11 mouse cellular contexts compared by ENCODE assay signal in the genomic region with DNA sequence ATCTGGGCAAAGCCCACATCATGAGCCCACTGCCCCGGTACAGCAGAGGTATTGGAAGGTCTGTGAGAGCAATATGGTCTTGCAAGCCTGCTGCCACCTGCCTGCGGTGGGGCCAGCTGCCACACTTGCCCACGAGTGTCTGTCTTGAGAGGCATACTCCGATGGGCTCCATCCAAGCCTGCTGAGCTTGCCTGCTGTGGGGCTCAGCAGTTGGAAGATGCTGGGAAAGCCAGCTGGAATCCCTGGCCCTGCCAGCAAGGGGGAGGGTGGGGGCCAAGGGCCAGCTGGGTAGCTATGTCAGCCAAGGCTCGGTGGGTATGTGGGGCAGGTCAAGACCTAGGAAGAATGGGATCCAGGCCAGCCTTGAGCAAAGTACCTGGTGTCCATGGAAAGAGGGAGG. TPM values are rescaled to one million over a fixed set of nuclear protein-coding genes. Genes with fewer than 3 reads are reported as not detected.
DNase-seq lines count a peak whose midpoint lies in the region; ATAC-seq lines count a peak whose summit lies in the region.
"Had no signal": no experiment of that assay in that cellular context is flagged by ENCODE, and none has a peak within 500 bp of the region (broad histone marks: within the 10 kb centered on the region; RNA-seq: fewer than 3 reads in every experiment).

No protein-coding gene starts in this region.

- peak; percentile 13 for DNase-seq in forebrain, embryonic 14.5 days (ENCODE audit: low spot score)
- DNase-seq in right cerebral cortex, adult 18-20 months: peak; percentile 70
- DNase-seq in right cerebral cortex, postnatal 36 days (ENCODE audit: low spot score in 2 of 2): no peak
- peak; percentile 52 to 76 for DNase-seq in left cerebral cortex, postnatal 10 days (ENCODE audit: extremely low spot score in 1 of 2, low spot score in 2 of 2)
- no peak for DNase-seq in kidney, postnatal 10 days
- DNase-seq in adrenal gland, adult (ENCODE audit: inconsistent age in 2 of 2, low spot score in 1 of 2): no peak
- DNase-seq: kidney, postnatal 36 days; liver, embryonic 13.5 days; thymus, adult 18-20 months had no signal

- no peak overlapping the region for H3K9ac ChIP-seq in forebrain, embryonic 14.5 days (ENCODE audit: low read length)
- no peak overlapping the region for H3K9ac ChIP-seq in forebrain, embryonic 16.5 days (replicated peaks; ENCODE audit: low read depth, low read length)
- H3K9ac ChIP-seq: liver, embryonic 13.5 days had no signal

- H3K36me3 ChIP-seq in forebrain, embryonic 14.5 days (ENCODE audit: control insufficient read depth, insufficient read depth, low read length): no peaks in the 10 kb centered on the region
- no peaks in the 10 kb centered on the region for H3K36me3 ChIP-seq in forebrain, embryonic 16.5 days (ENCODE audit: control insufficient read depth, insufficient read depth)
- H3K36me3 ChIP-seq: liver, embryonic 13.5 days had no signal

- H3K27ac ChIP-seq in forebrain, embryonic 14.5 days (ENCODE audit: low read depth, low read length): no peak overlapping the region
- no peak overlapping the region for H3K27ac ChIP-seq in forebrain, embryonic 16.5 days (ENCODE audit: low read length)
- H3K27ac ChIP-seq: liver, embryonic 13.5 days had no signal

- H3K4me3 ChIP-seq in forebrain, embryonic 14.5 days (ENCODE audit: low read depth, low read length): no peak overlapping the region
- H3K4me3 ChIP-seq in forebrain, embryonic 16.5 days (replicated peaks; ENCODE audit: low read length): no peak overlapping the region
- H3K4me3 ChIP-seq: liver, embryonic 13.5 days had no signal

- 65% methylated on average over 5 of the region's 5 CpGs for WGBS in forebrain, embryonic 14.5 days
- 65% methylated on average over 5 of the region's 5 CpGs for WGBS in forebrain, embryonic 16.5 days

- H3K9me3 ChIP-seq in forebrain, embryonic 14.5 days (replicated peaks; ENCODE audit: control insufficient read depth, low read length): no peaks in the 10 kb centered on the region
- no peaks in the 10 kb centered on the region for H3K9me3 ChIP-seq in forebrain, embryonic 16.5 days (ENCODE audit: control insufficient read depth, low read length)
- H3K9me3 ChIP-seq: liver, embryonic 13.5 days had no signal

- no peaks in the 10 kb centered on the region for H3K27me3 ChIP-seq in forebrain, embryonic 14.5 days (replicated peaks; ENCODE audit: control insufficient read depth, insufficient read depth, low read length)
- H3K27me3 ChIP-seq in forebrain, embryonic 16.5 days (replicated peaks; ENCODE audit: control insufficient read depth, insufficient read depth, low read length): no peaks in the 10 kb centered on the region
- H3K27me3 ChIP-seq: liver, embryonic 13.5 days had no signal

- no peaks in the 10 kb centered on the region for H3K4me1 ChIP-seq in forebrain, embryonic 14.5 days (ENCODE audit: control insufficient read depth, insufficient read depth, low read length)
- H3K4me1 ChIP-seq in forebrain, embryonic 16.5 days (replicated peaks; ENCODE audit: control insufficient read depth, insufficient read depth, low read length): peaks cover 6% of the 10 kb centered on the region; the same call in 1 of the 2 replicates
- H3K4me1 ChIP-seq: liver, embryonic 13.5 days had no signal

- H3K4me2 ChIP-seq in forebrain, embryonic 14.5 days (ENCODE audit: low read length): no peak overlapping the region
- no peak overlapping the region for H3K4me2 ChIP-seq in forebrain, embryonic 16.5 days (ENCODE audit: low read length)
- H3K4me2 ChIP-seq: liver, embryonic 13.5 days had no signal

- intact Hi-C loops in left cerebral cortex, postnatal 10 days (cut with DNase I): no loop called here

- no peak for ATAC-seq in forebrain, embryonic 14.5 days
- ATAC-seq in forebrain, embryonic 16.5 days: no peak; the same call in 1 of the 2 replicates
- no peak for ATAC-seq in monocyte, adult 5-6 weeks (replicated peaks; ENCODE audit: insufficient number of reproducible peaks, low FRiP score, low TSS enrichment, poor library complexity, severe bottlenecking)

RNA-seq across cellular contexts. Expression of a gene that starts 53.7 kb away (rescaled TPM):
- polyA plus RNA-seq in forebrain, embryonic 14.5 days (2014; fragmentation: Nextera tagmentation; extraction: Ambion mirVana): 15.6 and 18.6 TPM in 2 replicates
- polyA plus RNA-seq in forebrain, embryonic 16.5 days (2015; fragmentation: Nextera tagmentation; extraction: Ambion mirVana): 26.4 and 33.5 TPM in 2 replicates
- 100 to 1,000 TPM; 176 to 179 TPM for total RNA-seq in left cerebral cortex, postnatal 10 days (2021)
- total RNA-seq in monocyte, adult 5-6 weeks (2017): 0.10 to 0.39 TPM in 2 of 3 replicates, not detected in the other

Comparison
In these comparisons a context has a peak if more than half of its experiments do, and no peak if none do; other contexts are left out.
1. DNase-seq: peak in forebrain, embryonic 14.5 days (single experiment), right cerebral cortex, adult 18-20 months (single experiment) and left cerebral cortex, postnatal 10 days (2 of 2); none in right cerebral cortex, postnatal 36 days (0 of 2), kidney, postnatal 10 days (single experiment) and adrenal gland, adult (0 of 2).
2. RNA of a gene that starts 53.7 kb away (total RNA-seq): 176 to 179 TPM in left cerebral cortex, postnatal 10 days; 0.10 to 0.39 TPM in monocyte, adult 5-6 weeks; every median in the first group is over 100 times any median in the second.